Mouse (Mus musculus) 416B (cell line): Measurements from ENCODE around the gene 4930452B06Rik.
"Not testable (repeated sequence)": the region's sequence is repeated elsewhere in the genome, so short reads cannot be mapped to it uniquely, and the experiment has no call there.

ENCODE experiments used
- DNase-seq: peaks from one replicate; pipeline ENCODE4 v3.0.0; 2011; ENCODE audit warnings: low read depth

4930452B06Rik gene

GRCm38 (mm10) chr14:8665636-8666411, at the start of gene 4930452B06Rik:
Gene 4930452B06Rik (minus strand): TSS chr14:8666240.
- DNase-seq, result no peak

GRCm38 (mm10) chr14:8712674-8713073, 46.6 kb upstream of the 4930452B06Rik start:
- DNase-seq, result no peak

GRCm38 (mm10) chr14:8689451-8689850, 23.4 kb upstream of the 4930452B06Rik start:
- DNase-seq, result no peak

GRCm38 (mm10) chr14:8688462-8688861, 22.4 kb upstream of the 4930452B06Rik start:
- DNase-seq, result no peak

- no peak for DNase-seq
These were observed 20.1 kb upstream of the 4930452B06Rik start for GRCm38 (mm10) chr14:8686185-8686584.

DNA sequence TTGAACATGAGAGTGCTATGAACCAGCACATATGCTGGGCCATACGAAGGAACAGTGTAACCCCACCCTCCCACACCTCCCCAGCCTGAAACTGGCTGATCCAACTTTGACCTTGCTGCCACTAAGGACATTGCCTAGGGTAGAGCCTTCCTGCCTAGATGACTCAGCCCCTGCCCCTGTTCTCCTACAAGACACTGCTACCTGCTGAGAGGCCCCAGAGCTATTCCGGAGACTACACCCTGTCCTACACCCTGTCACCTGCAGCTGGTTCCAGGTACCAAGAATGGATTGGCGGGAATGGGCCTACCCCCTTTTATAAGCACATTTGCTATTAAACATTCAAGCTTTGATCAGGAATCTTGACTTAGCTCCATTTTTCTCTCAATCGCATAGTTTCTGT, 13.9 kb upstream of the 4930452B06Rik start:
- DNase-seq, result no peak

- no peak for DNase-seq
These were observed 5.7 kb downstream of the 4930452B06Rik start for GRCm38 (mm10) chr14:8660359-8660758.

GRCm38 (mm10) chr14:8641650-8642279, 24.3 kb downstream of the 4930452B06Rik start:
- no peak for DNase-seq

DNA sequence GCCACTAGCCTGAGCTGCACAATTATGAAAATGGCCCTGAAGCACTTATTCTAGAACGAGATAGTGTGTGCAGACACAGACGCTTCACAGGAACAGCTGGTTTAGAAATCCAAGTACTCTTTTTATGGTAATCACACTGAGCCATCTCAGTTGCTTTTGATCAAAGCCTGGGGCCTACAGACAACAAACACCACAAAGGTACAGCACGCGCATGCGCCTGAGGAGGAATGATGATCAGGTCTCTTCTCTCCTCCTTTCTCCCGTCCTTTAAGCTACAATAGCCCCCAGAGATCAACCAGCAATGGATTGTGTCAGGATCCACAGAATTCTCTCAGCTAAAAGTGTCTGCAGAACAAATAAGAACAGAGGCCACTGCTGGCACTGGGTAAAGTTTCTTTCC, 33.8 kb downstream of the 4930452B06Rik start:
- no peak for DNase-seq

- peak; percentile 27 for DNase-seq
These were observed 37.6 kb downstream of the 4930452B06Rik start for GRCm38 (mm10) chr14:8628406-8628805.

- no peak for DNase-seq
These were observed 38.6 kb downstream of the 4930452B06Rik start for GRCm38 (mm10) chr14:8627481-8627880.

GRCm38 (mm10) chr14:8621164-8621563, 44.9 kb downstream of the 4930452B06Rik start:
- DNase-seq, result no peak

- DNase-seq, result no peak
These were observed 45.5 kb downstream of the 4930452B06Rik start for GRCm38 (mm10) chr14:8620580-8620979.

GRCm38 (mm10) chr14:8615636-8616035, 50.4 kb downstream of the 4930452B06Rik start:
- peak; percentile 5 for DNase-seq

DNA sequence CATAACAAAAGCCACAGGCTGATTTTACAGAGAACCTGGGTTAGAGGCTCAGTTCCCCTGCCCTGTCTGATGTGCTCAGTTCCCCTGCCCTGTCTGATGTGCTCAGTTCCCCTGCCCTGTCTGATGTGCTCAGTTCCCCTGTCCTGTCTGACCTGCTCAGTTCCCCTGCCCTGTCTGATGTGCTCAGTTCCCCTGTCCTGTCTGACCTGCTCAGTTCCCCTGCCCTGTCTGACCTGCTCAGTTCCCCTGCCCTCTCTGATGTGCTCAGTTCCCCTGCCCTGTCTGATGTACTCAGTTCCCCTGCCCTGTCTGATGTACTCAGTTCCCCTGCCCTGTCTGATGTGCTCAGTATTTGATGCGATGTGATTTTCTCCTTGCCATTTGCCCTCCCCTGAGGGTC, 51.6 kb downstream of the 4930452B06Rik start:
- DNase-seq, result not testable (repeated sequence)

GRCm38 (mm10) chr14:8612080-8612479, 54.0 kb downstream of the 4930452B06Rik start:
- no peak for DNase-seq

DNA sequence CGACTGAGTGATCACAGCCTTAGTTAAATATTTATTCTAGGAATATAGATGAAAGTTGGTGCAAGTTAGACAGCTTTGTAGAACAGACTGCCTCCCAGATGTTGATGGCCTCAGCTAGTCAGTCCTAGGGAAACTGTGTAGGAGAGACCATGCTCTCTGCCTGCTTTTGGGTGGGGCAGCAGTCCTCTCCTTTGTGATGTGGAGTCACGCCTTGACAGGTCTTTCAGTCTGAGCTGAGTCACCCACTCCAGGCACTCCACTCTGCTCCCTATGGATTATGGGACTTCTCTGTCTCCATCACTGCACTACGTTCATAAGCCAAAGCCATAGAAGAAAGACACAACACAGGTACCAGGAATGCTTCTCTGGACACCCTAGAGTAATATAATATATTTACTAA, 55.9 kb downstream of the 4930452B06Rik start:
- no peak for DNase-seq

DNA sequence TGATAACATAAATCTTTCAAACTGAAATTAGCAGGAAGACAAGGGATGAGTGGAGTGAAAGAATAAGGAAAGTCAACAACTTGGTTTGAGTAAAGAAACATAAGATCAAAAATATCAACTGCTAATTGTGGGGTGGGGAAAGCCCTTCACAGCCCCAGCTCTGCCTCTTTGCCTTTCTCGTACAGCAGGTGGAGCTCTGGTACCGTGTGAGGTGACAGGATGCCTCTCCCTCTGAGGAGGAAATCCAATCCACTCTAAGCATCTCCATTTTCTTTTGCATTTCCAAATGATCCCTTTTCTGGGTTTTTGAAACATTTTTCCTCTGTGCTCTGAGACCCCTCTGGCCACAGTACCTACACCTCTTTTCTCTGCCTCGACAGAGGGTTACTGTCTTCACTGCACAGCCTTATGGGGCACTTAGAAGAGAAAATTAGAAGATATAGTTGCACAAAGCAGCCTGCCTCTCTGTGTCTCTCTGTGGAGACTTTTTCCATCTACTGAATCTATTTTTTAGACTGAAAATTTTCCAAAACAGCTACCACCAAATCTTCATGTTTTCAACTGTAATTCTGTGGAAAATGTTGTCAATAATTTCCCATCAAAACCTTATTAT, 57.4 kb downstream of the 4930452B06Rik start:
- peak; percentile 42 for DNase-seq

DNA sequence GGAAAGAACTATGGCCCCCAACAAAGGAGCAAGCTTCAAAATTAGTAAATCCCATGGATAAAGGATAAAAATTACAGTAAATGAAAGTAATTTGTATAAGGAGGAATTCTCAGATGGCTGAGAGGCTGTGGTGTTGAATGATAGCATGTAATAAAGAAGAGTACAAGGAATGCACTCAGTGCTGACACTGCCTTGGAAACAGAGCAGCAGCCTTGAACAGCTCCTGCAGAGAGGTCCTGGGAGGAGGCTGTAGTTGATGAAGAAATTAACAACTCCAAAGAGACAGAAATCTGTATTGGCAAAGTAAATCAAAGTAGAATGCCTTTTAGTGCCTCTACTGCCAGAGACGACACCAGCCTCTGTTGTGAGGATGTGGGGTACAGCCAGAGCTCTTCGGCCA, 61.1 kb downstream of the 4930452B06Rik start:
- DNase-seq, result no peak

- DNase-seq, result peak; percentile 38
These were observed 81.0 kb downstream of the 4930452B06Rik start for GRCm38 (mm10) chr14:8585031-8585430.

GRCm38 (mm10) chr14:8551006-8551405, 115.0 kb downstream of the 4930452B06Rik start:
- DNase-seq, result not testable (repeated sequence)

- peak; percentile 63 for DNase-seq
These were observed 116.9 kb downstream of the 4930452B06Rik start for GRCm38 (mm10) chr14:8549108-8549507.

- DNase-seq, result no peak
These were observed 130.0 kb downstream of the 4930452B06Rik start for GRCm38 (mm10) chr14:8536024-8536423.
